Mouse (Mus musculus) megakaryocyte, embryonic 14.5 days (primary cell): Measurements from ENCODE around the gene Khdc3.

Experiments
- FLI1 ChIP-seq: IDR thresholded peaks from 2 replicates; pipeline ENCODE4 v1.6.1; 2012; ENCODE audit warnings: low read length, inconsistent platforms, mixed read lengths
- GATA1 ChIP-seq: IDR thresholded peaks from 3 replicates; pipeline ENCODE4 v1.6.1; 2012; ENCODE audit warnings: mixed read lengths, low read length, inconsistent platforms, borderline replicate concordance

GRCm38 (mm10) chr9:73121735-73122134 is 20.1 kb downstream of the Khdc3 start:
- TF ChIP-seq FLI1 = no peak
- no peak for TF ChIP-seq GATA1
